Mouse (Mus musculus) kidney, adult 8-10 months (tissue): ENCODE data around the gene Gm5799.
"Not testable (repeated sequence)": the region's sequence is repeated elsewhere in the genome, so short reads cannot be mapped to it uniquely, and the experiment has no call there.

ENCODE experiments used
- DNase-seq, 2 experiments: peaks; one replicate each; pipeline ENCODE4 v3.0.0; 2022

Gm5799 gene

GRCm38 (mm10) chr14:43543276-43543675, at the start of gene Gm5799:
Gene Gm5799 (plus strand): TSS chr14:43543576.
- not testable (repeated sequence) for DNase-seq

- peak; percentile 20 to 24 for DNase-seq
These were observed 12.0 kb upstream of the Gm5799 start for GRCm38 (mm10) chr14:43531052-43532010.

GRCm38 (mm10) chr14:43532011-43532383, 11.4 kb upstream of the Gm5799 start:
- not testable (repeated sequence) for DNase-seq

- peak; percentile 57 to 64 for DNase-seq
These were observed 11.0 kb upstream of the Gm5799 start for GRCm38 (mm10) chr14:43532387-43532786.

- not testable (repeated sequence) for DNase-seq
These were observed 5.2 kb upstream of the Gm5799 start for GRCm38 (mm10) chr14:43538144-43538543.

GRCm38 (mm10) chr14:43546281-43546680, 2.9 kb downstream of the Gm5799 start:
- not testable (repeated sequence) for DNase-seq

GRCm38 (mm10) chr14:43552271-43552670, 8.9 kb downstream of the Gm5799 start:
- not testable (repeated sequence) for DNase-seq

DNA sequence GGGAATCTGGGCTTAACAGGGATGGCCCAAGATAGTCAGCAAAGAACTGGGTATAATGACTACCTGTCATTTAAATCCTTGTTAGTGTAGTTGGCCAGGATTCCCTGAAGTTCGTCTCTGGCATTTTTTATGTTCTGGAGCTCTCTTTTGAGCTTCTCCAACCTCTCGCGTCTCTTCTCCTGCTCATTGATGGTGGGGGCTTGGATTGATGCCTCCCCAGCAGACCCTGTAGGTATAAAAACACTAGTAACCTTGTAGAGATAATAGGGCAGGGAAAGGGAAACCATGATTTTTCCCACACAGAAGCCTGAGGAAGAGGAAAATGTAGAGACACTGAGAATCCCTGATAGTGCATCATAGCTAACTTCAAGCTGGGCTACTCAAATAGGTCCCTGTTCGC, 34.6 kb downstream of the Gm5799 start:
- DNase-seq, result not testable (repeated sequence)

- DNase-seq, result not testable (repeated sequence)
These were observed 35.7 kb downstream of the Gm5799 start, which contains the start of gene Gm17654 for GRCm38 (mm10) chr14:43579046-43579445. Gene Gm17654 (minus strand): TSS chr14:43579146.
